Mouse (Mus musculus): Measurements from ENCODE around the gene Prpf18. TPM values are rescaled to one million over a fixed set of nuclear protein-coding genes. Genes with fewer than 3 reads are reported as not detected.

Gene Prpf18
- total RNA-seq (2021), result 10 to 100 TPM; 29.0 to 34.7 TPM
- 11.4 and 23.9 TPM in 2 replicates for polyA plus RNA-seq (2012; rRNA removed)
- long read RNA-seq, transcript Prpf18-201 (10 exons, 3,522 nt), result major isoform, 21 of 25 reads
- long read RNA-seq, partial matches to known transcripts, result 2 of 25 reads
- long read RNA-seq, other reads (novel, unspliced or antisense), result 2 of 25 reads

DNA sequence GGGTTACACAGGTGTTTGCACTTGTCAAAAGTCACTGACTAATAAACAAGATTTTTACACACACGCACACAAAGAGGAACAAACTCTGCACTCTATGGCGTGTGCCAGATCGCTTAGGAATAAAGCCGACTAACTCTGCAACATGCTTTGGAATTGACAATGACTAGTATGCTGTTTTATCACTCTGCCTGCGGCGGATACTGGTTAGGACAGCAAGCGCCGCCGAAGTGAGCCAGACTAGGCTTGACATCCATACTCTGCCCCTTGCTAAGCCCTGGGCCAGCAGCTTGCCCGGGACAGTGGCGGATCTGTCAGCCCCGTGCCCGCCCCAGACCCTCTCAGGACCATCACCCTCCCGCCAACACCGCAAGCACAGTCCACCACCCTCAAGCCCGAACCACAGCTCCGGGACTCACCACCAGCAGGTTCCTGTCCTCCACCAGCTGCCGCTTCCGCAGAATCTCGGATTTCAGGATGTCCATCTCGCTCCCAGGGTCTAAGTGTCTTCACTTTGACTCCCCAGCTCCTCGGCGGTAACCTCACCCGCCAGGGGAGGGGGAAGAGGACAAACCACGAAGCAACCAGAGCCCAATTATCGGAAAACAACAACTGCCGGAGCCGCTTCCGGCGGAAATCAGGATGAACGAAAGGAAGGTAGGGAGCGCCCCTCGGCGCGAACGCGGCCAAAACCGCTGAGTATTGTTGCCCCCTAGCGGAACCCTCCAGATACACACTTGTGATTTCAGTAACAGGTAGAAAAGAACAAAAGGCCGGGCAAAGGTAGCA lies at the start of gene Prpf18:
Gene Prpf18, minus strand, starts transcription at position 614 of the 786 bp plus-strand sequence.
- Histone ChIP-seq H3K27ac (peak within 1 kb of the TSS; percentile 83), H3K36me3 (ENCODE audit: control insufficient read depth, insufficient read depth, low read length) (no peaks in the 10 kb centered on the region), H3K4me1 (ENCODE audit: control insufficient read depth, insufficient read depth, low read length) (peaks cover 3% of the 10 kb centered on the region; the same call in 1 of the 2 replicates), H3K27me3 (ENCODE audit: control insufficient read depth, insufficient read depth, low read length) (no peaks in the 10 kb centered on the region), H3K4me3 (peak within 1 kb of the TSS; percentile 90), H3K9ac (ENCODE audit: low read depth, low read length) (peak within 1 kb of the TSS; percentile 95), H3K79me2 (replicated peaks; ENCODE audit: control insufficient read depth, insufficient read depth, low read length) (peaks cover 5% of the 10 kb centered on the region)
- intact Hi-C loops (cut with DNase I), result loop anchor here (2.0 to 10.0 kb wide), 4 partner anchors 94 to 427 kb away; no protein-coding TSS in a partner anchor
- peak; percentile 91 for TF ChIP-seq CTCF (IDR thresholded peaks at IDR 0.05)
- TF ChIP-seq POLR2A (IDR thresholded peaks at IDR 0.05; ENCODE audit: insufficient read depth, low read depth, low read length), result peak; percentile 85; the same call in 1 of the 2 replicates
- 0 out of 2 replicates have a peak, but pooled peaks have one; percentile 39 for TF ChIP-seq EP300 (IDR thresholded peaks at IDR 0.05; ENCODE audit: insufficient read depth, low read depth, low read length)
- peak; percentile 89 to 90 for DNase-seq
- 1% methylated on average over 40 of the region's 40 CpGs for WGBS

DNA sequence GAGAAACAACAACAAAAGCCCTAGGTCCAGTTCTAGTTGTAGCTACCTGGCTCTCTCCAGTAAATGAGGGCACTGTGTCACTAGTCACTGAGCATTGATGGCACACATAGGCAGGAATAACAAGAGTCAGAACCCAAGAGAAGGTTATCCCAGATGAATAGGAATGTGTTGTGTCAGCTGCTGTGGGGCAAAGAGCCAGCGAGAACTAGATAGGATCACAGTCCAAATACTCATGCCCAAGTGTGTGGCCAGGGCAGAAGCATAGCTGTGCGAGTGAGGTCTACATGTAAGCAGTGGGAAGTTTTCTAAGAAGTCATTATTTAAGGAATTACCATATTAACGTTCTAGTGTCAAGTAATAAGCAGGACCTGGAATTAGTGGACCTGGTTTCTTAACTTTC lies 28.0 kb upstream of the Prpf18 start:
- DNase-seq, result no peak
- H3K9ac ChIP-seq (ENCODE audit: low read depth, low read length), result no peak overlapping the region
- H3K4me3 ChIP-seq, result no peak overlapping the region
- 65% methylated on average over 3 of the region's 3 CpGs for WGBS
- TF ChIP-seq EP300 (IDR thresholded peaks at IDR 0.05; ENCODE audit: insufficient read depth, low read depth, low read length), result no peak
- TF ChIP-seq POLR2A (IDR thresholded peaks at IDR 0.05; ENCODE audit: insufficient read depth, low read depth, low read length), result no peak
- no peak for TF ChIP-seq CTCF (IDR thresholded peaks at IDR 0.05)
- intact Hi-C loops (cut with DNase I), result no loop called here
- H3K36me3 ChIP-seq (ENCODE audit: control insufficient read depth, insufficient read depth, low read length), result no peaks in the 10 kb centered on the region
- no peak overlapping the region for H3K27ac ChIP-seq
- H3K27me3 ChIP-seq (ENCODE audit: control insufficient read depth, insufficient read depth, low read length), result peaks cover 1% of the 10 kb centered on the region; the same call in 1 of the 2 replicates
- H3K79me2 ChIP-seq (replicated peaks; ENCODE audit: control insufficient read depth, insufficient read depth, low read length), result no peaks in the 10 kb centered on the region
- H3K4me1 ChIP-seq (ENCODE audit: control insufficient read depth, insufficient read depth, low read length), result peaks cover 1% of the 10 kb centered on the region; the same call in 1 of the 2 replicates

DNA sequence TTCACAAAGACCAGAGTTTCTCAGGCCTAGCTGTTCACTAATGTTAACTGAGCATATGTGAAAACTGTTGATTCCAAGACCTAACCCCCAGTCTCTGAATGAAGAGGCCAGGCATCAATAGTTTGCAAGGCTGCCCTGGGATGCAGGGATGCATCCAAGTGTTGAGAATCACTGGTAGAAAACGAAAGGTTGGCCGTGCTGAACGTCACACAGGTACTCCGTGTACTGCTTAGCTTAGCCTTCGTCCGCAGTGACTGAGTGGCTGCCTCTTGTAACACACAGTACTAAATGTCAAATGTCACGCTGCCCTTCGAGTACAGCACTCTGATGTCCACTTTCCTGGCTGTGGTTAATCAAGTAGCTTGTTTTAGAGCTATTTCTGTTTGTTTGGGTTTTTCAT lies 19.7 kb upstream of the Prpf18 start:
- no peak for DNase-seq
- Histone ChIP-seq H3K9ac (ENCODE audit: low read depth, low read length) (no peak overlapping the region), H3K79me2 (replicated peaks; ENCODE audit: control insufficient read depth, insufficient read depth, low read length) (no peaks in the 10 kb centered on the region), H3K27me3 (ENCODE audit: control insufficient read depth, insufficient read depth, low read length) (peaks cover 1% of the 10 kb centered on the region; the same call in 1 of the 2 replicates), H3K36me3 (ENCODE audit: control insufficient read depth, insufficient read depth, low read length) (no peaks in the 10 kb centered on the region), H3K27ac (no peak overlapping the region), H3K4me3 (no peak overlapping the region), H3K4me1 (ENCODE audit: control insufficient read depth, insufficient read depth, low read length) (no peaks in the 10 kb centered on the region)
- TF ChIP-seq POLR2A (IDR thresholded peaks at IDR 0.05; ENCODE audit: insufficient read depth, low read depth, low read length) (no peak), CTCF (IDR thresholded peaks at IDR 0.05) (no peak), EP300 (IDR thresholded peaks at IDR 0.05; ENCODE audit: insufficient read depth, low read depth, low read length) (no peak)
- intact Hi-C loops (cut with DNase I), result no loop called here
- WGBS, result 79% methylated on average over 8 of the region's 8 CpGs

DNA sequence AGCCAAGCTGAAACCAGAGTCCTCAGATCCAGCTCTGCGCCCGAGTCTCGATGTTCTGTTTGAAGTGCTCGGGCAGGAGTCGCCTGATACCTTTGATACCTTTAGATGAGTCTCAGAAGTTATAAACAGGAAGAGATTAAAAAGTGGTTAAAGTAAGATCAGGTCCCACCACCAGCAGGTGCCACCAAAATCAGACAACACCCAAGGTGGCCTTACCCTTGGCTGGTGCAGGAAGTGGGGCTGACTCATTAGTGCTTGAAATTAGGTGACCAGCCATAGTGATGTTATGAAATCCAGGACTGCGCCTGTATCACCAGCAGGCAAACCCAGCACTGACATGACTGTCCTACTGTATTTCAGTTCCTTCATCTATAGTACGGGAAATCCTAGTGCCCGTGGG lies 17.8 kb upstream of the Prpf18 start:
- Histone ChIP-seq H3K36me3 (ENCODE audit: control insufficient read depth, insufficient read depth, low read length) (no peaks in the 10 kb centered on the region), H3K79me2 (replicated peaks; ENCODE audit: control insufficient read depth, insufficient read depth, low read length) (no peaks in the 10 kb centered on the region), H3K27me3 (ENCODE audit: control insufficient read depth, insufficient read depth, low read length) (no peaks in the 10 kb centered on the region; the same call in 1 of the 2 replicates), H3K4me1 (ENCODE audit: control insufficient read depth, insufficient read depth, low read length) (no peaks in the 10 kb centered on the region), H3K4me3 (no peak overlapping the region), H3K9ac (ENCODE audit: low read depth, low read length) (no peak overlapping the region), H3K27ac (no peak overlapping the region)
- TF ChIP-seq POLR2A (IDR thresholded peaks at IDR 0.05; ENCODE audit: insufficient read depth, low read depth, low read length), result no peak
- no peak for TF ChIP-seq CTCF (IDR thresholded peaks at IDR 0.05)
- intact Hi-C loops (cut with DNase I), result no loop called here
- no peak for DNase-seq
- 84% methylated on average over 8 of the region's 8 CpGs for WGBS

DNA sequence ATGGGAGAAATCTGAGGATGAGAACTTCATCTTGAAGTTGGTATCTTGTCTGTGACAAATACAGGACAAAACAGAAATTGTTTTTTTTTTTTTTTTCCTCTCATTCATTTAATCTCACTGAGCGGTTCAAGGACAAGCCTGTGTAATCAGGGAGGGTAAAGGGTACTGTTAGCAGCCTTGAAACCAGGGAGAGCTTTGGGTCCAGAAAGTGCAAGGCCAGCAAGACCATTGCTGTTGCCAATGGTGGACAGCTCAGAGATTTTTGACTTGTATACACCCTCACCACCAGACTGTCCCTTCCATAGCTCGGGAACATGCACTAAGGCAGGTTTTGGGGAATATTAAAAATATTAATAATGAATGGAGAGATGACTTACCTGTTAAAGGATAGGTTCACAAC lies 16.7 kb upstream of the Prpf18 start:
- H3K9ac ChIP-seq (ENCODE audit: low read depth, low read length), result no peak overlapping the region
- no peaks in the 10 kb centered on the region for H3K4me1 ChIP-seq (ENCODE audit: control insufficient read depth, insufficient read depth, low read length)
- DNase-seq, result no peak
- WGBS, result 60% methylated on average over 2 of the region's 2 CpGs
- no peaks in the 10 kb centered on the region for H3K36me3 ChIP-seq (ENCODE audit: control insufficient read depth, insufficient read depth, low read length)
- TF ChIP-seq POLR2A (IDR thresholded peaks at IDR 0.05; ENCODE audit: insufficient read depth, low read depth, low read length) (no peak), CTCF (IDR thresholded peaks at IDR 0.05) (no peak)
- no peak overlapping the region for H3K27ac ChIP-seq
- intact Hi-C loops (cut with DNase I), result no loop called here
- H3K27me3 ChIP-seq (ENCODE audit: control insufficient read depth, insufficient read depth, low read length), result no peaks in the 10 kb centered on the region; the same call in 1 of the 2 replicates
- H3K4me3 ChIP-seq, result no peak overlapping the region
- H3K79me2 ChIP-seq (replicated peaks; ENCODE audit: control insufficient read depth, insufficient read depth, low read length), result no peaks in the 10 kb centered on the region

DNA sequence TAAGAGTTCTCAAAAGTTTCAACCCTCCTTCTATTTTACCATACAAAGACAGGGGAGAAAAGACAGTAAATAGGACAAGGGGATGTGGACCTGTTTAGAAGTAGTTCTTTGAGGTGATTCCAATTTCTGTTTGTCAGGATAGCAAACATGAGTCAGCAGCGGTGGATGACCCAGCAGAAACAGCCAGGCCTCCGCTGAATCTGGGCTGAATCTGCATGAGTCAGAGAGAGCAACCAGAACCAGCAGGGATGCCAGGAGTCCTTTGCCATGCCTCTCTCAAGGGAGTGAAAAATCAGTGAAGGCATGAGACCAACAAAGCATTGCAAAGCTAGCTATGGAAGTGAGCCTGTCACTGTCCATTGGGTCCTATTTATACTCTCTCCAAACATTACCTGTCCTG lies 8.8 kb upstream of the Prpf18 start:
- Histone ChIP-seq H3K79me2 (replicated peaks; ENCODE audit: control insufficient read depth, insufficient read depth, low read length) (no peaks in the 10 kb centered on the region), H3K36me3 (ENCODE audit: control insufficient read depth, insufficient read depth, low read length) (no peaks in the 10 kb centered on the region), H3K27ac (no peak overlapping the region), H3K9ac (ENCODE audit: low read depth, low read length) (no peak overlapping the region), H3K4me3 (no peak overlapping the region), H3K27me3 (ENCODE audit: control insufficient read depth, insufficient read depth, low read length) (no peaks in the 10 kb centered on the region), H3K4me1 (ENCODE audit: control insufficient read depth, insufficient read depth, low read length) (no peaks in the 10 kb centered on the region)
- WGBS, result 73% methylated on average over 2 of the region's 2 CpGs
- intact Hi-C loops (cut with DNase I), result no loop called here
- TF ChIP-seq CTCF (IDR thresholded peaks at IDR 0.05), result no peak
- no peak for TF ChIP-seq EP300 (IDR thresholded peaks at IDR 0.05; ENCODE audit: insufficient read depth, low read depth, low read length)
- no peak for TF ChIP-seq POLR2A (IDR thresholded peaks at IDR 0.05; ENCODE audit: insufficient read depth, low read depth, low read length)
- DNase-seq, result no peak

Measured in heart, adult 2 months (tissue).